Mouse (Mus musculus) heart, postnatal 0 days (tissue): ENCODE measurements around the gene Tep1. TPM values are rescaled to one million over a fixed set of nuclear protein-coding genes. Genes with fewer than 3 reads are reported as not detected.
A peak's percentile ranks its signal among the peaks of the same experiment; 100 is the strongest.
"Not testable (repeated sequence)": the region's sequence is repeated elsewhere in the genome, so short reads cannot be mapped to it uniquely, and the experiment has no call there.

Source experiments
- ATAC-seq: fragments of 200-750 bp; cut with Nextera tagmentation; 2 replicates; pipeline ENCODE4 v1.8.0; 2017; ENCODE audit warnings: low read depth, moderate number of reproducible peaks, moderate library complexity; ENCODE audit not compliant: insufficient read depth
- DNase-seq: peaks from one replicate; pipeline ENCODE4 v3.0.0-alpha.2; 2016; ENCODE audit warnings: low spot score
- H3K27ac ChIP-seq: fragments of 300-500 bp; sonication (generic); 2 replicates; pipeline ENCODE4 v1.5.1; 2014; ENCODE audit warnings: low read depth, mild to moderate bottlenecking
- H3K27me3 ChIP-seq: fragments of 300-500 bp; sonication (generic); 2 replicates; pipeline ENCODE4 v1.6.1; 2014; ENCODE audit warnings: low read length, mixed read lengths; ENCODE audit not compliant: control insufficient read depth, insufficient read depth
- H3K36me3 ChIP-seq: fragments of 300-500 bp; sonication (generic); replicated peaks from 2 replicates; pipeline ENCODE4 v1.6.1; 2014; ENCODE audit warnings: low read length, mixed read lengths; ENCODE audit not compliant: control insufficient read depth, insufficient read depth
- H3K4me1 ChIP-seq: fragments of 300-500 bp; sonication (generic); 2 replicates; pipeline ENCODE4 v1.6.1; 2014; ENCODE audit warnings: antibody characterized with exemption; ENCODE audit not compliant: control insufficient read depth, insufficient read depth
- H3K4me2 ChIP-seq: fragments of 300-500 bp; sonication (generic); 2 replicates; pipeline ENCODE4 v1.6.1; 2014; ENCODE audit warnings: low read depth, mild to moderate bottlenecking, low read length, moderate library complexity
- H3K4me3 ChIP-seq: fragments of 300-500 bp; sonication (generic); 2 replicates; pipeline ENCODE4 v1.5.1; 2014; ENCODE audit warnings: low read depth, low read length
- H3K9ac ChIP-seq: fragments of 300-500 bp; sonication (generic); replicated peaks from 2 replicates; pipeline ENCODE4 v1.6.1; 2014; ENCODE audit warnings: low read depth, low read length, mixed read lengths
- H3K9me3 ChIP-seq: fragments of 300-500 bp; sonication (generic); replicated peaks from 2 replicates; pipeline ENCODE4 v1.6.1; 2016; ENCODE audit warnings: low read length; ENCODE audit not compliant: control insufficient read depth
- CTCF ChIP-seq: IDR thresholded peaks from 2 replicates; pipeline ENCODE4 v1.5.1; 2016; ENCODE audit warnings: antibody characterized with exemption, control low read depth, low read depth
- EP300 ChIP-seq: IDR thresholded peaks from 2 replicates; pipeline ENCODE4 v1.6.1; 2016; ENCODE audit warnings: antibody characterized with exemption, low read depth
- WGBS: fragments of 180-500 bp; shearing (Covaris S2); extraction: QIAGEN DNeasy Blood & Tissue Kit; methylation state at CpG from one replicate; pipeline ENCODE4 v1.1.7; 2014; 5-methylcytosine and 5-hydroxymethylcytosine counted together
- polyA plus RNA-seq: library from polyadenylated mRNA; unstranded; fragments of >200 nt; fragmentation: Nextera tagmentation; extraction: Ambion mirVana; gene quantifications from 2 replicates; pipeline ENCODE4 v1.2.1, GENCODE M21; 2015
- total RNA-seq: library from RNA; depleted of rRNA; stranded (reverse); fragments of >200 nt; gene quantifications from 2 replicates; pipeline ENCODE4 v1.2.3, GENCODE M21; 2014; ENCODE audit warnings: low replicate concordance

Gene Tep1
- total and polyA plus RNA-seq, 2 experiments from 2014 or later, result 4.7 to 29.3 TPM

DNA sequence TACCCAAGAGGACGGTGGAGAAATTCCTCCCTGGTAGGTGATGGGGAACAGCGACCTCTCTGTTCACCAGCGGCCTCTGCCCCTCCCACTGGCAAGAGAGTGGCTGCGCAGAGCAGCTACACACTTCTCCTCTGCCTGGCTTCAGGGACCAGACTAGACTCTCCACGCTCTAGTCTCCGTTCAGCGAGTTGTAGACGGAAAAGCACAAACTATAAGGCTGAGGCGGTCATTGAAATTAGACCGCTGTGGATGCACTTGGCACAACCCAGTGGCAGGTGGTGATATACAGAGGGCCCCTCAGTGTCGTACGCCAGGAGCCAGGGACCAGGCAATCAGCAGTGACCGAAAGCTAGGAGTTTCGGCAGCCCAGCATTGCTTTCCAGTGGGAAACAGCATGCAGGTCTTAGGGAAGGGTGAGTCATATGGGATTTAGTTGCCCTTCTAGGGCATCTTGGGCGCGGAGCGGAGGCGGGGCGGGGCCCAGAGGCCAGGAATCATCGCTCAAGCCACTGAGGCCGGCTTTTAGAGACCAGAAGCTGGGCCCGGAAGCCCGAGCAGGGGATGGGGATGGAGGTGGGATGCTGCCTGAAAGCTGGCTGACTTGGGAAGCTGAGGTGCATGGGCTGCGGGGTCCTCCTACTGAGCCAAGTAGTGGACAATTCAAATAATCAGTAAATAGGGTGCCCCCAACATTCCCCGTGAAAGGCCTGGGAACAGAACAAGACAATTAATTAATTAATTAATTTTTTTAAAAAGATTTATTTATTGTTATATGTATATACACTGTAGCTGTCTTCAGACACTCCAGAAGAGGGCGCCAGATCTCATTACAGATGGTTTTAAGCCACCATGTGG is 33.8 kb upstream of the Tep1 start:
- TF ChIP-seq EP300, result no peak
- TF ChIP-seq CTCF, result peak; percentile 38
- H3K4me2 ChIP-seq, result peak overlapping the region; percentile 63
- ATAC-seq (peak; percentile 85), DNase-seq (peak; percentile 48)
- no peaks in the 10 kb centered on the region for H3K9me3 ChIP-seq
- H3K27me3 ChIP-seq, result no peaks in the 10 kb centered on the region
- peaks cover 9% of the 10 kb centered on the region for H3K4me1 ChIP-seq
- no peaks in the 10 kb centered on the region for H3K36me3 ChIP-seq
- H3K4me3 ChIP-seq, result peak overlapping the region; percentile 39
- H3K9ac ChIP-seq, result peak overlapping the region; percentile 18; the same call in 1 of the 2 replicates
- no peak overlapping the region for H3K27ac ChIP-seq
- 5% methylated on average over 26 of the region's 26 CpGs for WGBS

- 87% methylated on average over 2 of the region's 2 CpGs for WGBS
- not testable (repeated sequence) for H3K27me3 ChIP-seq, H3K4me1 ChIP-seq, H3K4me2 ChIP-seq, DNase-seq, H3K36me3 ChIP-seq, ATAC-seq, H3K9ac ChIP-seq, H3K27ac ChIP-seq, H3K4me3 ChIP-seq, H3K9me3 ChIP-seq
These were observed 27.6 kb upstream of the Tep1 start for GRCm38 (mm10) chr14:50897992-50898391.

- H3K4me1 ChIP-seq, result no peaks in the 10 kb centered on the region
- ATAC-seq, result peak; percentile 57
- 32% methylated on average over 7 of the region's 7 CpGs for WGBS
These were observed 27.0 kb upstream of the Tep1 start, which contains the start of gene Klhl33 for GRCm38 (mm10) chr14:50897374-50897765. TSS of gene Klhl33 (minus strand) at chr14:50897507.

GRCm38 (mm10) chr14:50896747-50897373 is 26.5 kb upstream of the Tep1 start:
- no peak for ATAC-seq

More at GRCm38 (mm10) chr14:50897374-50897765, 27.0 kb upstream of the Tep1 start, which contains the start of gene Klhl33:
- no peaks in the 10 kb centered on the region for H3K9me3 ChIP-seq
- H3K4me2 ChIP-seq, result peak within 1 kb of the TSS; percentile 70
- no peak within 1 kb of the TSS for H3K27ac ChIP-seq
- H3K9ac ChIP-seq, result peak within 1 kb of the TSS; percentile 23; the same call in 1 of the 2 replicates
- no peaks in the 10 kb centered on the region for H3K36me3 ChIP-seq
- peak within 1 kb of the TSS; percentile 39 for H3K4me3 ChIP-seq
- TF ChIP-seq CTCF, result no peak
- no peak for TF ChIP-seq EP300
- peak; percentile 57 for DNase-seq
- H3K27me3 ChIP-seq, result no peaks in the 10 kb centered on the region

DNA sequence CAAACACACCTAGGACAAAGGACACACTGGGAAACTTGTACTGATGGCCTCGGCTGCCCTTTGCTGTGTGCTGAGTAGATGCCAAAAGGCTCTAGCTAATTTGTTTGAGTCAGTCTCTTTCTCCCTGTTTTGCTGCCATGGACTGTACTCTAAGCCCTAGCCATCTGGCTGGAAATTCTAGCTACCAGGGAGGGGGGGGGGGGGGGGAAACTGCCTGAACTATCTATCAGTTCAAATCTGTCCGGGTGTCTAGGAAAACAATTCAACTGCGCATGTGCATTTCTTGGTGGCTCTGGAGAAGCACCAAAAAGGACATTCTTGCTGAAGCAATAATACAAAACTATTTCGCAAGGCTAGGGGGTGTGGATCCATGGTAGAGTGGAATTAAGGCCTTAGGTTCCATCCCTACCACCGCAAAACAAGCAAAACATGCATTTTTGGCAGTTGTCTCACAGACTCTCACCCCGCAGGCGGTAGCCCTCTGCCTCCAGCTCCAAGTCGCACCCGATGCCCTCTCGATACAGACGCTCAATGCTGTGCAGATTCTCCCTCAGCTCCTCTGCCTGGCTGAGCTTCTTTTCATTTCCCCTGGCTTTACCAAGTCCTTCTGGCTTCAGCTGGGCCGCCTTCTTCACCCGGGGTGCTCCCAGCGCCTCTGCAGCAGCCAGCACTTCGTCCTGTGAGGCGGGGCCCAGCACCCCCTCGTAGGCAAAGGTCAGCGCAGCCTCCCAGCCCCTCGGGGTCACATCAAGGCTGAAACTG is 25.8 kb upstream of the Tep1 start:
- H3K9me3 ChIP-seq, result no peaks in the 10 kb centered on the region
- TF ChIP-seq EP300, result no peak
- TF ChIP-seq CTCF, result no peak
- no peaks in the 10 kb centered on the region for H3K36me3 ChIP-seq
- DNase-seq, result no peak
- ATAC-seq, result no peak
- H3K27me3 ChIP-seq, result no peaks in the 10 kb centered on the region
- WGBS, result 21% methylated on average over 19 of the region's 19 CpGs
- H3K4me3 ChIP-seq, result peak overlapping the region; percentile 39
- peak overlapping the region; percentile 23; the same call in 1 of the 2 replicates for H3K9ac ChIP-seq
- no peaks in the 10 kb centered on the region for H3K4me1 ChIP-seq
- H3K27ac ChIP-seq, result no peak overlapping the region
- H3K4me2 ChIP-seq, result peak overlapping the region; percentile 70

More at GRCm38 (mm10) chr14:50896747-50897373, 26.5 kb upstream of the Tep1 start:
- Histone ChIP-seq H3K36me3 (no peaks in the 10 kb centered on the region), H3K27me3 (no peaks in the 10 kb centered on the region), H3K4me1 (no peaks in the 10 kb centered on the region), H3K4me2 (peak overlapping the region; percentile 70), H3K27ac (no peak overlapping the region), H3K9ac (peak overlapping the region; percentile 23; the same call in 1 of the 2 replicates), H3K4me3 (peak overlapping the region; percentile 39), H3K9me3 (no peaks in the 10 kb centered on the region)
- TF ChIP-seq EP300 (no peak), CTCF (no peak)
- DNase-seq, result no peak
- WGBS, result 14% methylated on average over 23 of the region's 23 CpGs
